Mouse (Mus musculus) erythroblast, embryonic 14.5 days (primary cell): ENCODE measurements around the gene Hs3st6.

Experiments
- GATA1 ChIP-seq: IDR thresholded peaks from 2 replicates; pipeline ENCODE4 v1.6.1; 2012; ENCODE audit warnings: low read length, inconsistent platforms, mixed read lengths
- TAL1 ChIP-seq: IDR thresholded peaks from 3 replicates; pipeline ENCODE4 v1.6.1; 2012; ENCODE audit warnings: low read length, inconsistent platforms, mixed read lengths

DNA sequence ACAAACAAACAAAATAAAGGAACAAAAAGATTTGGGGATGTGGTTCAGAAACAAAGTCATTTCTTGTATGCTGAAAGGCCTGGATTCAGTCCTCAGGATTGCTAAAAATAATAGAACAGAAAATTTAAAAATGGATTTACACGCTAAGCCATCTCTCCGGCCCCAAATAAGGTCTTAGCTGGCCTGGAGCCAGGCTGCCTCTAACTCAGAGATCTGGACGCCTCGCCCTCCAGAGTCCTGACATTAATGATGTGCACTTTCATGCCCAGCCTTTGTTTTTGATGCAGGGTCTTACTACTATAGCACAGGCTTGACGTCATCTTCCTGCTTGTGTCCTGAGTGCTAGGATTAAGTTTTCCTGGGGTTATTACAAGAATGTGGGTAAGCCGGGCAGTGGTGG is 23.7 kb upstream of the Hs3st6 start:
- no peak for TF ChIP-seq TAL1
- no peak for TF ChIP-seq GATA1
